Mouse (Mus musculus) midbrain, embryonic 15.5 days (tissue): Measurements from ENCODE around the gene Rin2. TPM values are rescaled to one million over a fixed set of nuclear protein-coding genes. Genes with fewer than 3 reads are reported as not detected.

Experiments
- ATAC-seq: fragments of 200-750 bp; cut with Nextera tagmentation; replicated peaks from 2 replicates; pipeline ENCODE4 v1.8.0; 2017; ENCODE audit warnings: moderate TSS enrichment
- H3K27ac ChIP-seq: fragments of 300-500 bp; sonication (generic); 2 replicates; pipeline ENCODE4 v1.5.1; 2015; ENCODE audit warnings: mild to moderate bottlenecking, inconsistent platforms
- H3K27me3 ChIP-seq: fragments of 300-500 bp; sonication (generic); replicated peaks from 2 replicates; pipeline ENCODE4 v1.6.1; 2015; ENCODE audit warnings: inconsistent platforms
- H3K36me3 ChIP-seq: fragments of 300-500 bp; sonication (generic); replicated peaks from 2 replicates; pipeline ENCODE4 v1.6.1; 2015; ENCODE audit warnings: inconsistent platforms
- H3K4me1 ChIP-seq: fragments of 300-500 bp; sonication (generic); 2 replicates; pipeline ENCODE4 v1.6.1; 2015; ENCODE audit warnings: inconsistent platforms
- H3K4me2 ChIP-seq: fragments of 300-500 bp; sonication (generic); 2 replicates; pipeline ENCODE4 v1.6.1; 2015; ENCODE audit warnings: inconsistent platforms, mild to moderate bottlenecking, moderate library complexity
- H3K4me3 ChIP-seq: fragments of 300-500 bp; sonication (generic); 2 replicates; pipeline ENCODE4 v1.5.1; 2015; ENCODE audit warnings: mild to moderate bottlenecking, inconsistent platforms
- H3K9ac ChIP-seq: fragments of 300-500 bp; sonication (generic); 2 replicates; pipeline ENCODE4 v1.6.1; 2015; ENCODE audit warnings: mild to moderate bottlenecking, inconsistent platforms
- H3K9me3 ChIP-seq: fragments of 300-500 bp; sonication (generic); 2 replicates; pipeline ENCODE4 v1.6.1; 2016; ENCODE audit warnings: inconsistent platforms
- WGBS: fragments of 180-500 bp; shearing (Covaris S2); methylation state at CpG from one replicate; pipeline ENCODE4 v1.1.7; 2015; ENCODE audit warnings: mixed read lengths; 5-methylcytosine and 5-hydroxymethylcytosine counted together
- polyA plus RNA-seq: library from polyadenylated mRNA; unstranded; fragments of >200 nt; fragmentation: Nextera tagmentation; extraction: Ambion mirVana; gene quantifications from 2 replicates; pipeline ENCODE4 v1.2.1, GENCODE M21; 2015

Rin2 gene
- polyA plus RNA-seq, 1 experiment from 2014 or later: 19.3 TPM

DNA sequence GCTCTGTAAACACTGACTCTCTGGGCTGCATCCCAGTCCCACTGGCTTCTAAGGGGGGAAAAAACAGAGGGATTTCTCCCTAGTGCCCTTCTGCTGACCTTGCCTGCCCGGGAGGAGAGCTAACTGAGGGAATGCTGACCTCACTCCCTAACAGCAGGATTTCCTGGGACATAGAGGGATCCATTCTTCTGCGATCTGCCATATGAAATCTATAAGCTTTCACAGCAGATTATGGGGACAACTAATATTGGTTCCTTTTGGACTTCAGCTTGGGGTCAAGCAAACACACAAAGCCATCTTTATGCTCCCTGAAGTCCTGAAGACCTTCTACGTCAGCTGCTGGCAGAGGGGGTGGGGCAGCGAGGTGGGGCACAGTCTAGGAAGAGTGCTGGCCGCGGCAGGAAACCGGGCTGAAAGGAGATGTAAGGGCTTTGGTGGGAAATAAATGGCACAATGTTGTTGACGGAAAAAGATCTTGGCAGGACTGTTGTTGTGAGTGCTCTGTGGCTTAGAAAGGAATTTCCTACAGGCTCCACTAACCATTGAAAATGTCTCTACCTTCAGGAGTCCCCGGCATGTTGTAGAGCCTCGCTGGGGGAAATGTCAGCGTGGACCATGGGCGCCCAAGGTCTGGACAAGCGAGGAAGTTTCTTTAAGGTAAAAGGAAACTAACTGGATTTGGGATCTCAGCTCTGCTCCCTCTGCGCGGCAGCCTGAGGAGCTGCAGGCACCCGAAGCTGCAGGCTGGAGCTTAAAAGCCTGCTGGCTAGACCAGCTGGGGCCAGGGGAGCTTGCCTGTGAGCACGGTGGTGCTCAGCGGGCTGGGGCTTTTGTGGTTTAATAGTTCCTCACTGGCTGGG lies 111.0 kb downstream of the Rin2 start:
- 2% methylated on average over 18 of the region's 18 CpGs for WGBS

DNA sequence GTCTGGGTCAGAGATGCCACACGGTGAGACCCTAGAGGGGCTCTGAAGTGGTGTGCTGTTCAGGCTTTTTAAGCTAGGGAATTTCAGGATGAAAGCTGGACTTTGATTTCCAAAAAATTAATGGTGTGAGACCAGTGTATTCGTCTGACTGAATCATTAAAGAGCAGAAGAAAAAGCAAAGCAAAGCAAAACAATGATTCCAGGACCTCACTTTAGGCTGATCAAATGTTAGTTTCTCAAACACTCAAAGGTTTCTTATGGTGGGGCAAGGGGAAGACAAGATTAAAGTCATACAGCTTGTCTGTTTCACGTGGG lies 111.6 kb downstream of the Rin2 start:
- Histone ChIP-seq H3K4me1 (peaks cover 21% of the 10 kb centered on the region), H3K9ac (peak overlapping the region; percentile 1; the same call in 1 of the 2 replicates), H3K27ac (0 out of 2 replicates have a peak overlapping the region, but pooled peaks have one; percentile 41), H3K27me3 (no peaks in the 10 kb centered on the region), H3K4me3 (peak overlapping the region; percentile 25), H3K4me2 (peak overlapping the region; percentile 53), H3K9me3 (no peaks in the 10 kb centered on the region), H3K36me3 (no peaks in the 10 kb centered on the region)
- WGBS: 7% methylated on average over 3 of the region's 3 CpGs
- no peak for ATAC-seq

More for the DNA sequence above, 111.0 kb downstream of the Rin2 start:
- Histone ChIP-seq H3K9ac (peak overlapping the region; percentile 1; the same call in 1 of the 2 replicates), H3K4me3 (peak overlapping the region; percentile 25), H3K27me3 (no peaks in the 10 kb centered on the region), H3K9me3 (no peaks in the 10 kb centered on the region), H3K4me2 (peak overlapping the region; percentile 53), H3K4me1 (peaks cover 21% of the 10 kb centered on the region), H3K36me3 (no peaks in the 10 kb centered on the region), H3K27ac (peak overlapping the region; percentile 41; the same call in 1 of the 2 replicates)
- peak; percentile 81 for ATAC-seq

DNA sequence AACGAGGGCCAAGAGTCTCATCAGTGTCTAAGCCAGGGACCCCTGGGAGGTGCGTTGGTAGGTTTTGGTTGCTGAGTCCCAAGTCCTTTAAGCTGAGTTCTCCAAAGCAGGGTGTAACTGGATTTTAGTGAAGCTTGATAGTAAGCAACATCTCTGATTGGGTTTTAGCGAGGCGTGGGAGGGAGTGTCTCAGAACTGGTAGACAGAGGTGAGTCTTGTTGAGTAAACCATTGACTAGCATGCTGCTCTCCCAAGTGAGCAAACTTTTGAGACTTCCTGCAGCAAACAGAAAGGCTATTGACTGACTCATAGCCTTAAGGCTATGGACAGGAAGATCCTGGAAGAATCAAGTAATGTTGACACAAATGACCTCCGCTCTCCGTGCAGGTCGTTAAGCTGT lies 112.5 kb downstream of the Rin2 start:
- Histone ChIP-seq H3K4me3 (no peak overlapping the region), H3K9me3 (no peaks in the 10 kb centered on the region), H3K36me3 (no peaks in the 10 kb centered on the region), H3K4me1 (peaks cover 21% of the 10 kb centered on the region), H3K4me2 (no peak overlapping the region), H3K9ac (no peak overlapping the region), H3K27me3 (no peaks in the 10 kb centered on the region), H3K27ac (no peak overlapping the region)
- no peak for ATAC-seq
- WGBS: 77% methylated on average over 7 of the region's 7 CpGs

DNA sequence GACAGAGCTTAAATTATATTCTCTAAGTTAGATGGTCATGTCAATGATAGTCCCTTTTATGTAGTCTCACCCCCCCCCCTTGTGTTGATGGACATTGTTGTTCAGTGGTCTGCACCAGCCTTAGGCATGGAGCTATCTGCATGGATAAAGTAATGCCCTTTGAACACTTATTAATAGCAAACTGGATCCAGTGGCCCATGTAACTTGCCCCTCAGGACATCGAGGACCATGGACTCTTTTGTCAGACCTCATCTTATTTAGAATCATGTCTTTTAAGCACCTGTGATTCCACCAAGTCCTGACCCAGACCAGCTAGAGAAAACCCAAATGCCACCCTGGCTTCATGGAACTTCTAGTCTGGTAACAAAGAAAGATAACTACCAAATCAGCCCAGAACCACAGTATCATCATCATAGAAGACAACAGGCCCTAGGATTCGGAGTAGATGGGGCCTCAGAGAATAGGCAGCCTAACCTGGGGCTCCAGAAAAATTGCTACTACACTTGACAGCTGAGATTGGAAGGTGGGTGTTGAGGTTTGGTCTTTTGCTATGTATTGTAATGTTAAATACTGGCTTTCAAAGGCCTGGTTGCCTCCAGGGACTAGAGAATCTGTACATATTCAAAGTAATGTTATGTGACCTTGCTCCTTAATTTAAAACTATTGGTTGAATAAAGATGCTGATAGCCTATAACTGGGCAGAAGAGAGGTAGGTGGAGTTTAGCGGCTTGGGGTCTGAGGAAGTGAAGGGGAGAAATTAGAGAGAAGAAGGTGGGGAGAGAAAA lies 113.7 kb downstream of the Rin2 start:
- Histone ChIP-seq H3K27ac (no peak overlapping the region), H3K4me2 (no peak overlapping the region), H3K27me3 (no peaks in the 10 kb centered on the region), H3K9ac (no peak overlapping the region), H3K36me3 (no peaks in the 10 kb centered on the region), H3K4me3 (no peak overlapping the region), H3K9me3 (no peaks in the 10 kb centered on the region), H3K4me1 (peaks cover 21% of the 10 kb centered on the region)
- 94% methylated on average over 3 of the region's 3 CpGs for WGBS
- ATAC-seq: no peak

DNA sequence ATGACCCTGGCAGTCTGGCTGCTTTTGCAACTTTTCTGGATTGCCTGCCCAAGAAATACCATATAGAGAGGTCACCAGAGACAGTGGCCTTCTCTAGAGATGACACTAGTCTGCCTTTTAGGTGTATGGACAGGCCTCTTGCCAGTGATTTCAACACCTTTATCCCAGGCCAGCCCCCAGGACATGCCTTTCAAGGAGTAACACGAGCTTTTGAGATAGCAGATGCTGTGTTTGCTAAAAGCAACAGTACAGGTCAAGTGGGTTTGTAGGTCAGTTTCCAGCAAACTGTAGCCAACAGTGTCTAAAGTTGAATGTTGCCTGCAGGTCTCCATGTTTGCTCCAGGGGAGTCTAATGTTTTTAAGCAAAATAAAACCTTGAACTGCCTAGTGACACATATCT lies 118.7 kb downstream of the Rin2 start:
- no peak for ATAC-seq
- Histone ChIP-seq H3K4me2 (no peak overlapping the region), H3K9me3 (no peaks in the 10 kb centered on the region), H3K4me1 (no peaks in the 10 kb centered on the region), H3K36me3 (no peaks in the 10 kb centered on the region), H3K27me3 (no peaks in the 10 kb centered on the region), H3K27ac (no peak overlapping the region), H3K9ac (no peak overlapping the region), H3K4me3 (no peak overlapping the region)
- 60% methylated on average over 1 of the region's 1 CpGs for WGBS

DNA sequence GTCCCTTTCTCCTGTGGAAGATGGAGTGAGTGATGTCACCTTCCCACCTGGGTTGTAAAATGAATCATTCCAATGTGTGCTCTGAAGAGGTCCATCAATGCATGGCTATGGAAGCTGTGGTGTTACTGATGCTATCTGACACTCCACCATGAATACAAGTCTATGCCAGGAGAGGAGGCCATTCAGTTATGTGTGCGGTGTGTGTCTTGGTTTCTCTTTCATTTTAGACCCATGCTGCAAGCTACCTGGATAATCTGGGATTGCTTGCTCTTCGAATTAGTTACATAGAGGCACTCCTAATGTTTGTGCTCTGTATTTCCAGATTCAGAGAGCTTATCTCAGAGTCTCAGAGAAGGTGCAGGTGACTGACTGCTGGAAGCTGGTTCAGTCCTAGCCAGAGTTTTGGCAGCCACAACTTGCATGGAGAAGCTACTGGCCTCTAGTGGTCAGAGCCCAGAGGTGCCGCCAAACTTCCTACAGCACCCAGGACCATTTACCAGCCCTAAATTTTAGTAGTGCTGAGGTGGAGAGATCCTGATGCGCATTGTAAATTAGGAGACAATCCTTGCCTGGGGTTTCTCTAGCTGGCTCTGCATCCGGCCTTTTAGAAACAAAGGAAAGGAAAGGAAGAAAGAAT lies 119.4 kb downstream of the Rin2 start:
- Histone ChIP-seq H3K9ac (no peak overlapping the region), H3K36me3 (no peaks in the 10 kb centered on the region), H3K9me3 (no peaks in the 10 kb centered on the region), H3K4me1 (no peaks in the 10 kb centered on the region), H3K4me3 (no peak overlapping the region), H3K27me3 (no peaks in the 10 kb centered on the region), H3K4me2 (no peak overlapping the region), H3K27ac (no peak overlapping the region)
- 31% methylated on average over 5 of the region's 5 CpGs for WGBS
- ATAC-seq: peak; percentile 77; the same call in 1 of the 2 replicates

DNA sequence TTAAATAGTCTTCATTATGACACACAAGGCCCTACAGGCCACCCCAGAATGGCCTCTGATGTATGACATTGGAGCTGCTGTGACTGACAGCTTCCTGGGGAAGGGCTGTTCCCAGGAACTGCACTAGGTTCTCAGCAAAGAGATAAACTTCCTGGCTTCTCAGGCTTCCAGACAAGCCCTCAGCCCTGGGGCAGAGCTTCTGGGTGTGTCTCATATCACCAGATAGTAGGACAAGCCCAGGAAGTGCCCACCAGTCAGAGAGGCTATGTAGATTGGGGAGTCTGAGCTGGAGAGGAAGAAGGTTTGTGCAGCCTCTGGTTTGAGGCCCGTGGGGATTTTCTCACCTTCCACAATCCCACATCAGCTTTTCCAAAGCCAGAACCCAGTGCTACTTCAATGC lies 122.8 kb downstream of the Rin2 start:
- H3K4me2 ChIP-seq: no peak overlapping the region
- H3K4me3 ChIP-seq: no peak overlapping the region
- no peak overlapping the region for H3K27ac ChIP-seq
- no peaks in the 10 kb centered on the region for H3K27me3 ChIP-seq
- no peaks in the 10 kb centered on the region for H3K9me3 ChIP-seq
- no peaks in the 10 kb centered on the region for H3K36me3 ChIP-seq
- WGBS: 70% methylated on average over 1 of the region's 1 CpGs
- no peak overlapping the region for H3K9ac ChIP-seq
- ATAC-seq: no peak
- no peaks in the 10 kb centered on the region for H3K4me1 ChIP-seq

DNA sequence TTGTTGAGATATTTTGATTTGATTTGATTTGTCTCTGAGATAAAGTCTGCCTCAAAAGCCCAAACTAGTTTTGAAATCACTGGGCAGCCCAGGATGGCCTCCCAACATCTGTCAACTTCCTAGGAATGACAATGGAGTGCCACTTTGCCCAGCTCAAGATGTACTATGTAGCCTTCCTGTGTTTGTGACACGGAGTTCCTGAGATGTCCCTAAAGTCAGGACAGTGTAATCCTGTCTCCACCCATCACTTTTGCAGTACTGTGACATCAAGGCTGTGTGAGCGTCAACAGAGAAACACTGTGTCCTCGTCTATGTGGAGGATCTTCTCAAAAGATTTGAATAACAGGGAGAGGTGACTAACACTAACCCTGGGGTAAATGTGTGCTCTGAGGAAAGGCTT lies 123.9 kb downstream of the Rin2 start:
- Histone ChIP-seq H3K27ac (no peak overlapping the region), H3K9me3 (no peaks in the 10 kb centered on the region), H3K36me3 (no peaks in the 10 kb centered on the region), H3K9ac (no peak overlapping the region), H3K4me2 (no peak overlapping the region), H3K4me3 (no peak overlapping the region), H3K4me1 (no peaks in the 10 kb centered on the region), H3K27me3 (no peaks in the 10 kb centered on the region)
- WGBS: 77% methylated on average over 3 of the region's 3 CpGs
- no peak for ATAC-seq

DNA sequence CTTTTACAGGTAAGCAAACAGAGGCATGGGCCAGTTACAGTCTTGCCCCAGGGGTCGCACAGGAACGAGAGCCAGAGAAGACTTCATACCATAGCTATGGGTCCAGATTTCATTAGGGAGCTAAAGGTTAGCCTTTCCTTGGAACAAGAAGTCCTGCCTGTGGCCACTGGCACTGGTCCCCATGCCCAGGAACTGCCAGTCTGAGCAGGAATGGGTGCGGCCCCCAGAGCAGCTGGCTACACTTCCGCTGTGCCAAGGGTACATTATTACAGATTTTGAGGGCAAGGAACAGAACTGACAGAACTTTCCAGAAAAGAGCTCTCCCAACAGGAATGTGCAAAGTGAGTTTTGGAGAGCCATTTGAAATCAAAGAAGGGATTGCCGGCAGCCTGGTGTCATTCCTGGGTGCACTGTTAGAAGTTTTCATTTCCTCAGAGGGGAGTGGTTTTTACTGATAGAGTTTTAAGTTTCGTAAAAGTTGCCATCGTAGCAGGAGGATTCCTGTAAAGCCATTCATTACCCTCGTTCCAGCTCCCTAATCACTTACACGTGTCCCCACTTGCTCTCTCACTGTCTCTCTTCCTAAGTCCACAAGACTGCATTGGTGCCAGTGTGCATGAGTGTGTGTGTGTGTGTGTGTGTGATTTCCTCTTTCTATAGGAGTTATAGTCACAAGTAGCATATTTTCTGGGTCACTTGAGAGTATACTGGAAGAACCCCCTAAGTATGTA lies 126.5 kb downstream of the Rin2 start:
- 89% methylated on average over 9 of the region's 9 CpGs for WGBS
- Histone ChIP-seq H3K9ac (no peak overlapping the region), H3K27ac (no peak overlapping the region), H3K4me2 (no peak overlapping the region), H3K27me3 (no peaks in the 10 kb centered on the region), H3K4me1 (no peaks in the 10 kb centered on the region), H3K4me3 (no peak overlapping the region), H3K36me3 (no peaks in the 10 kb centered on the region), H3K9me3 (no peaks in the 10 kb centered on the region)
- no peak for ATAC-seq

DNA sequence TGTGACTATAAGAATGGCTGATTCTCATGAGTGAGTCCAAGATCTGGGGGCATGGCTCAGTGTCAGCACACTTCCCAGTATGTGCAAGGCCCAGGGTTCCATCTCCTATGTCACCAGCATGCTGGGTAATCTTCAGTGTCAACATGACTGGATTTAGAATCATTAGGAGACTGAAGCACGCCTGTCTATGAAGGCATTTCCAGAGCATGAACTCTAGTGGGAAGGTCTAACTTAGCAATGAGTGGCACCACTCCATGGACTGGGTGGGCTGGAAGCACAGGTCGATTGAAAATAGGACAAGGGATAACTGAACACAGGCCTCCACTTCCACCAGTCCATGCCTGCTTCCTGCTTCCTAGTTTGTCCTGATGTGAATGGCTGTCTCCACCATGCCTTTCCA lies 127.6 kb downstream of the Rin2 start:
- Histone ChIP-seq H3K27ac (no peak overlapping the region), H3K27me3 (no peaks in the 10 kb centered on the region), H3K4me1 (no peaks in the 10 kb centered on the region), H3K4me3 (no peak overlapping the region), H3K36me3 (no peaks in the 10 kb centered on the region), H3K9ac (no peak overlapping the region), H3K4me2 (no peak overlapping the region), H3K9me3 (no peaks in the 10 kb centered on the region)
- 91% methylated on average over 2 of the region's 2 CpGs for WGBS
- ATAC-seq: no peak

DNA sequence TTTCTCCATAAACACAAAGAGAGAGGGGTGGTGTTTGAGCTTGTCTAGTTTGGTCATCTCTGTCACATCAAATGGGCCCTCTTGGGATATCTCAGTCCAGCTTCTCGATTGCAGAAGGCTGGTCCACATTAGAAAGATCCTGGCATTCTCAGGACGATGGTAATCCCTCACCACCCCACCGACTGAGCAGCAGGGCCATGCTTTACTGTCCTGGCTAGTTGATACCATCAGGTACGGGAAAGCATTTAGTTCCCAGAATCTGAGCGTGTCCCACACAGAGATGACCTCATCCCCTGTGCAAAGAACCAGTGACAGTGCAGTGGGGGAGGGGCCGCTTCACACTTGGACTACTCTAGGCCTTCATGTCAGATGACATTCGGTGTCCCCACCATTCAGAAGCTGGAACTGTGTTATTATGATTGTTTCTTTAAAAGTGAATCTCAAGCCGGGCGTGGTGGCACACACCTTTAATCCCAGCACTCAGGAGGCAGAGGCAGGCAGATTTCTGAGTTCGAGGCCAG lies 128.9 kb downstream of the Rin2 start:
- Histone ChIP-seq H3K36me3 (no peaks in the 10 kb centered on the region), H3K4me2 (no peak overlapping the region), H3K4me1 (no peaks in the 10 kb centered on the region), H3K27ac (no peak overlapping the region), H3K9ac (no peak overlapping the region), H3K27me3 (no peaks in the 10 kb centered on the region), H3K9me3 (no peaks in the 10 kb centered on the region), H3K4me3 (no peak overlapping the region)
- WGBS: 89% methylated on average over 10 of the region's 10 CpGs
- ATAC-seq: no peak

DNA sequence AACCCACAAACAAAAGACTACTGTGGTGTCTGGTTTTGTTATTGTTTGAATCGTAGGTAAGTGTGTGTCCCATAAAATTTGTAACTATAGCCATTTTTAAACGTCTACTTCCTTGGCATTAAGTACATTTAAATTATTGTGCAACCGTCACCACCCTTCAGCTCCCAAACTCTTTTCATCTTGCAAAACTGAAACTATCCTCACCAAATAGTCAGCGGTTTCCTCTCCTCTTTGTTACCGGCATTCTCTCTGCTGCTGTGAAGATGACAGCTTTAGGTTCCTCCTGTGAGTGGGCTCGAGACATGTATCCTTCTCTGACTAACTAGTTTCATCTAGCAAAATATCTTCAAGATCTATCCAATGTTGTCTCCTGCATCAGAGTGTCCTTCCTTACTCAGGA lies 129.5 kb downstream of the Rin2 start:
- Histone ChIP-seq H3K4me1 (no peaks in the 10 kb centered on the region), H3K27me3 (no peaks in the 10 kb centered on the region), H3K9me3 (no peaks in the 10 kb centered on the region), H3K27ac (no peak overlapping the region), H3K9ac (no peak overlapping the region), H3K4me2 (no peak overlapping the region), H3K4me3 (no peak overlapping the region), H3K36me3 (no peaks in the 10 kb centered on the region)
- 92% methylated on average over 6 of the region's 6 CpGs for WGBS
- no peak for ATAC-seq
